Mouse (Mus musculus) intestine, embryonic 14.5 days (tissue): Measurements from ENCODE around the gene Ccdc157. TPM values are rescaled to one million over a fixed set of nuclear protein-coding genes. Genes with fewer than 3 reads are reported as not detected.

Source experiments
- ATAC-seq: fragments of 200-750 bp; cut with Nextera tagmentation; replicated peaks from 2 replicates; pipeline ENCODE4 v1.8.0; 2017; ENCODE audit warnings: low read depth, moderate number of reproducible peaks, moderate TSS enrichment, moderate library complexity; ENCODE audit not compliant: low FRiP score, low TSS enrichment
- DNase-seq: peaks from one replicate; pipeline ENCODE4 v3.0.0-alpha.2; 2018; ENCODE audit warnings: low spot score
- H3K27ac ChIP-seq: fragments of 300-500 bp; sonication (generic); 2 replicates; pipeline ENCODE4 v1.5.1; 2014; ENCODE audit warnings: low read depth, mild to moderate bottlenecking, control low read depth
- H3K27me3 ChIP-seq: fragments of 300-500 bp; sonication (generic); replicated peaks from 2 replicates; pipeline ENCODE4 v1.6.1; 2014; ENCODE audit warnings: low read length, control low read depth; ENCODE audit not compliant: control insufficient read depth, insufficient read depth
- H3K36me3 ChIP-seq: fragments of 300-500 bp; sonication (generic); 2 replicates; pipeline ENCODE4 v1.6.1; 2014; ENCODE audit warnings: low read length, control low read depth; ENCODE audit not compliant: control insufficient read depth, insufficient read depth
- H3K4me1 ChIP-seq: fragments of 300-500 bp; sonication (generic); replicated peaks from 2 replicates; pipeline ENCODE4 v1.6.1; 2014; ENCODE audit warnings: low read length, control low read depth, mixed read lengths; ENCODE audit not compliant: control insufficient read depth, insufficient read depth
- H3K4me2 ChIP-seq: fragments of 300-500 bp; sonication (generic); 2 replicates; pipeline ENCODE4 v1.6.1; 2014; ENCODE audit warnings: low read length
- H3K4me3 ChIP-seq: fragments of 300-500 bp; sonication (generic); 2 replicates; pipeline ENCODE4 v1.5.1; 2014; ENCODE audit warnings: low read depth, low read length, control low read depth, mixed read lengths
- H3K9ac ChIP-seq: fragments of 300-500 bp; sonication (generic); 2 replicates; pipeline ENCODE4 v1.6.1; 2014; ENCODE audit warnings: mild to moderate bottlenecking, low read length
- H3K9me3 ChIP-seq: fragments of 300-500 bp; sonication (generic); 2 replicates; pipeline ENCODE4 v1.6.1; 2016; ENCODE audit warnings: low read length, control low read depth; ENCODE audit not compliant: control insufficient read depth
- WGBS: fragments of 180-500 bp; shearing (Covaris S2); extraction: QIAGEN DNeasy Blood & Tissue Kit; methylation state at CpG from one replicate; pipeline ENCODE4 v1.1.7; 2014; 5-methylcytosine and 5-hydroxymethylcytosine counted together
- polyA plus RNA-seq: library from polyadenylated mRNA; unstranded; fragments of >200 nt; fragmentation: Nextera tagmentation; extraction: Ambion mirVana; gene quantifications from 2 replicates; pipeline ENCODE4 v1.2.1, GENCODE M21; 2014

Ccdc157 gene
- polyA plus RNA-seq, 1 experiment from 2014 or later: 3.0 TPM

DNA sequence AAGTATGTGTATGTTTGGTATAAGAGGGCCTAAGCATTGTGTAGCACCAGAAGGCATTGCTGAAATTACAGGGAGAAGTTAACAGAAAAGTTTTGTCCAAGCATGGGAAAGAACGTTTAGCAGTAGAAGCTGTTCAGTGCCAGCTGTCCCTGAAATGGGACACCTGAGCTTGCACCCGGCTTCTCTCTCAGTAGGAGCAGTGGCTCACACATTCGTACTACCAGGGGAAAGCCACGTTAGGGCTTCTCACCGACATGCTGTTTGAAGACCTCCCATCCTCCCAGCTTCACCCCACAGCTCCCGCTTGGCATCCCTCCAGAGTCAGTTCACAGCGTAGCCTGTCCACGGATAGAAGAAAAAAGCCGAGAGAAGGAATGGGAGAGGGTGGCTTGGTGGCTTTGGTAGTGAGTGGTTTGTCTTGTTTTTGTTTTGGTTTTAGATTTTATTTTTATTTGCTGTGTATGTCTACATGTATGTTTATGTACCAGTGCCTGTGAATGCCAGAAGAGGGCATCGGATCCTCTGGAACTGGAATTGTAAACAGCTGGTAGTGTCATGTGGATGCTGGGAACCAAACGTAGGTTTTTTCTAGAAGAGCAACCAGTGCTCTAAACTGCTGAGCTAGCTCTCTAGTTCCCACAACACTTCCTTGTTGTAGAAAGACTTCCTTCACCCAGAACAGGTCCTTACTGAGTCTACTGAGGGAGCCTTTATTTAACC is 42.0 kb upstream of the Ccdc157 start:
- H3K4me1 ChIP-seq: 0 out of 2 replicates have a peak, but pooled peaks cover 4% of the 10 kb centered on the region
- 59% methylated on average over 11 of the region's 11 CpGs for WGBS
- H3K4me3 ChIP-seq: no peak overlapping the region
- H3K36me3 ChIP-seq: peaks cover 12% of the 10 kb centered on the region
- no peak for DNase-seq
- no peaks in the 10 kb centered on the region for H3K27me3 ChIP-seq
- no peak overlapping the region for H3K27ac ChIP-seq
- H3K9me3 ChIP-seq: no peaks in the 10 kb centered on the region
- H3K9ac ChIP-seq: no peak overlapping the region
- no peak for ATAC-seq
- H3K4me2 ChIP-seq: no peak overlapping the region

DNA sequence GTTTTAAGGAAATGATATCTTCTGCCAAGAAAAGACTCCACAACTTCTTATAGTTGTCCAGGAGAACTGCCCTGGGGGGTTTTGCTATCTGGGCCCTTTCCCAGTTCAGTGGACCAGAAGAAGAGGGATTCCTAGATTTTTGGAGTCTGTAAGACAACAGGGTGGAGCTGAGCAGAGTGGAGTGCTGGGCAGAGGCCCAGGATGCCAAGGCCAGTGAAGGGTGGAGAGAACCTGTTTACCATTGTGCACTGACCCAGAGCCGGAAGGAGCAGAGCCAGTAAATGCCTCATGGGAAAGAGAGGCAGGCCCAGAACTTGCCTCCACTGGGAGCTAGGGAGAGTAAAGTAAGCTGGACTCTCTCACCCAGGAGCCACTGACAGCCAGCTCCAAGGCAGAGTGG is 37.6 kb upstream of the Ccdc157 start:
- no peaks in the 10 kb centered on the region for H3K27me3 ChIP-seq
- 84% methylated on average over 1 of the region's 1 CpGs for WGBS
- ATAC-seq: no peak
- no peak for DNase-seq
- no peaks in the 10 kb centered on the region for H3K9me3 ChIP-seq
- no peak overlapping the region for H3K9ac ChIP-seq
- H3K27ac ChIP-seq: no peak overlapping the region
- H3K4me2 ChIP-seq: no peak overlapping the region
- H3K4me3 ChIP-seq: no peak overlapping the region
- no peaks in the 10 kb centered on the region for H3K4me1 ChIP-seq
- no peaks in the 10 kb centered on the region for H3K36me3 ChIP-seq

DNA sequence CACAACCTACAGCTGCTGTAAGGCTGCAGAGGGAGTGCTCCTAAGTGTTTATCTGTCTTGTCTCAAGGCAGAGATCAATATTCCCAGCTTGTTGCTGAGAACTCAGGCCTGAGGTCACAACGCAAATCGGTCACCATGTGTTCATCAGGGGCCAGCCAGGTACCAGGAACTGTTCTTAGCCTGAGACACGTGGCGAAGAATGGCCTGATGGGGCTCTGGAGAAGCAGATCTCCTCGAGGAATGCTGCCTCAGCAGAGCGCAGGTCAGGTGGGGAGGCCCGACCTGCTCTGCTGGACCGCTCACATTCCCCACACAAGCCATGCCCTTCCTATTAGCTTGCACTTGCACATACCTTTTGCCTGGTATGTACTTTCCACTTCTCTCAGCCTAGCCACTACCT is 36.5 kb upstream of the Ccdc157 start:
- no peaks in the 10 kb centered on the region for H3K9me3 ChIP-seq
- no peaks in the 10 kb centered on the region for H3K27me3 ChIP-seq
- H3K4me1 ChIP-seq: no peaks in the 10 kb centered on the region
- H3K4me3 ChIP-seq: no peak overlapping the region
- H3K9ac ChIP-seq: no peak overlapping the region
- no peak overlapping the region for H3K27ac ChIP-seq
- WGBS: 47% methylated on average over 8 of the region's 8 CpGs
- DNase-seq (no peak), ATAC-seq (no peak)
- H3K4me2 ChIP-seq: no peak overlapping the region
- no peaks in the 10 kb centered on the region for H3K36me3 ChIP-seq

DNA sequence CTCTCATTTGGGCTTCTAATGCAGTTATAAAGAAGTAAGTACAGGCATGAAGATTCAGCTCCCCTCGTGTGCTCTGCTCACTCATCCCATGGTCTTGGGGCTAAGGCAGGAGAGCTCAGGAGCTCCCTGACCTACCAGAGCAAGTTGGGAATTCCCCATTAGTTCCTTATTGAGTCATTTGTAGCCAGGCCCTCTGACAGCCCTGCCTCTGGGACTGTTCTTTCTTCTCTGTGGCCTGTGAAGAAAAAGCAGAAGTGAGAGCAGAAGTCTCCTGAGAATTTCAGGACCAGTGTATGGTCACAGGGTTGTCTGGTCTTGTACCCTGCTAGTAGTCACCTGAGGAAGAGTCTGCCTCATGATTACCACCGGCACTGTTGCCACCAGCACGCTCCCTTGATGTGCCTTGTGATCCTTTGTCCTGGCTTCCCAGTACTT is 35.5 kb upstream of the Ccdc157 start:
- H3K36me3 ChIP-seq: 0 out of 2 replicates have a peak, but pooled peaks cover 4% of the 10 kb centered on the region
- ATAC-seq (no peak), DNase-seq (no peak)
- H3K9ac ChIP-seq: no peak overlapping the region
- no peaks in the 10 kb centered on the region for H3K27me3 ChIP-seq
- H3K4me1 ChIP-seq: no peaks in the 10 kb centered on the region; the same call in 1 of the 2 replicates
- WGBS: 83% methylated on average over 3 of the region's 3 CpGs
- H3K9me3 ChIP-seq: no peaks in the 10 kb centered on the region
- no peak overlapping the region for H3K4me2 ChIP-seq
- no peak overlapping the region for H3K4me3 ChIP-seq
- no peak overlapping the region for H3K27ac ChIP-seq

DNA sequence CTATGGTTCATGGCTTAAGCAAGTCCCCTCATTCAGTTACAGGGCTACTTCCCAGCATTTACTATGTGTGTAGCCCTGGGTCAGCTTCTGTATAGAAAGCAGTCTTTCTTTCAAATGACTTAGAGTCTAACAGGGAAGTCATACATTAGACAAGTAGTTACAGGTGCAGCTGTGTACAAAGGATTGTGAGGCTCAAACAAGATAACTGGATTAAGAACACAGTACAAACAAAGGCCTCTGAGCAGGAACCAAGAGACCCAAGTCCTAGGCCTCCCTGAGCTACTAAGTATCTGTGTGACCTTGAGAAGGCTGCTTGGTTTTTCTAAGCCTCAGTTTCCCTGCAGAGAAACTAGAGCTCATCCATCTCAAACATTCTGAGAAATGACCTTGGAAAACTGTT is 33.3 kb upstream of the Ccdc157 start:
- 0 out of 2 replicates have a peak, but pooled peaks cover 4% of the 10 kb centered on the region for H3K36me3 ChIP-seq
- ATAC-seq (no peak), DNase-seq (no peak)
- H3K27ac ChIP-seq: no peak overlapping the region
- H3K9ac ChIP-seq: no peak overlapping the region
- no peaks in the 10 kb centered on the region for H3K9me3 ChIP-seq
- no peaks in the 10 kb centered on the region; the same call in 1 of the 2 replicates for H3K4me1 ChIP-seq
- no peak overlapping the region for H3K4me2 ChIP-seq
- H3K4me3 ChIP-seq: no peak overlapping the region
- no peaks in the 10 kb centered on the region for H3K27me3 ChIP-seq

DNA sequence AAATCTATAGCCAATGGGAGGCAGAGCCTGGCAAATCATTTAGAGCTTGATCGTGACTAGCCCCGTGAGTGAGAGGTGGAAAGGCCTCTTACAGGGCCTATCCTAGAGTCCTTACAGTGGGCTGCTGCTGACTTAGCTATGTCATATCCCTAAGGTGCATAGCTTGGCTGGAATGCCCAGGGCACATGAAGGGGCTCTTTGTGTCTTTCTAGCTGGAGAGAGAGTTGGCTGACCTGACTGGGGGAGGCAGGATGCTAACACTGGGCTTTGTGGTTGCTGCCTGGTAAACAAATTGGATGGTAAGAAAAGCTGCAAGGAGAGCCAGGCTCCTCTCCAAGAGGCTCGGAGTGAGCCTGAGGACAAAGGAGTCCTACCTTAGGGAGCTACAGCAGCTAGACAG is 32.7 kb upstream of the Ccdc157 start:
- H3K27me3 ChIP-seq: no peaks in the 10 kb centered on the region
- 72% methylated on average over 3 of the region's 3 CpGs for WGBS
- no peak overlapping the region for H3K27ac ChIP-seq
- peaks cover 5% of the 10 kb centered on the region for H3K4me1 ChIP-seq
- H3K4me3 ChIP-seq: no peak overlapping the region
- H3K4me2 ChIP-seq: no peak overlapping the region
- no peaks in the 10 kb centered on the region for H3K9me3 ChIP-seq
- ATAC-seq (no peak), DNase-seq (no peak)
- H3K9ac ChIP-seq: no peak overlapping the region
- H3K36me3 ChIP-seq: 0 out of 2 replicates have a peak, but pooled peaks cover 4% of the 10 kb centered on the region

DNA sequence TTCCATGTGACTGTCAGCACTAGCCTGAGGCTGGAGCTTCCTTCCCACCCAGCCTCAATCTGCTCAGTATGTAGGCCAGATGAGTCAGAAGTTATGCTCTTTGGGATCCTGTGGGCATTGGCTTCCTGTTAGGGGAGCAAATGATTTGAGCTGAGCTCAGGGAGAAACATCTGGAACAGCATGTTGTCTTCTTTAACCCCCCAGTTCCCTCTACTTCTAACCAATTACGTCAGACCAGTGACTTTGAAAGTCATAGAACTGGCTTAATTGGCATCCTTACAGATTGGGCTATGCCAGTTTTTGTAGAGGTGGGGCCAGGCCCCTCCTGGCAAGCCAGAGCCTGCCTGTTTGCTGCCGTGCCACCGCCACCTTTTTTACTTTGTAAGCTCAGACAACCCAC is 30.6 kb upstream of the Ccdc157 start:
- Histone ChIP-seq H3K9ac (no peak overlapping the region), H3K9me3 (no peaks in the 10 kb centered on the region), H3K4me2 (no peak overlapping the region), H3K27ac (no peak overlapping the region), H3K4me1 (peaks cover 10% of the 10 kb centered on the region), H3K36me3 (0 out of 2 replicates have a peak, but pooled peaks cover 4% of the 10 kb centered on the region), H3K4me3 (no peak overlapping the region), H3K27me3 (no peaks in the 10 kb centered on the region)
- no peak for ATAC-seq
- no peak for DNase-seq
- WGBS: 87% methylated on average over 3 of the region's 3 CpGs

DNA sequence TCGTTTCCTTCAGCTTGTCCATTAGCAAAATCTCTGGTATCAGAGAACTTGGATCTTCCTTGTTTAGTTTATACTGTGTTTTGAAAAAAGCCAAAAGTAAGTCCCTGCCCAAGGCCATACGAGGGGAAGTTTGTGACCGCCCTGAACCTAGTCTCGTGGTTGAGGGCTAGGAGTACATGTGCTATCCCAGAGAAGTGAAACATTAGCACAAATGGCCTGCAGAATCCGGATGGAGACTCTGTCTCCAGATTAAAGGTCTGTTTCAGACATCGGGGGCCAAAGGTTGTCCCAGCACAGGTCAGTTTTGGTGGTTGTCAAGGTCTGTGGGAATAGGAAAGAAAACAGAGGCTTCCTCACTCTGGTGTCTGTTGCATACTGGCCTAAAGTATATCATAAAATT is 29.1 kb upstream of the Ccdc157 start:
- Histone ChIP-seq H3K4me1 (peaks cover 10% of the 10 kb centered on the region), H3K9ac (no peak overlapping the region), H3K27ac (no peak overlapping the region), H3K9me3 (no peaks in the 10 kb centered on the region), H3K27me3 (no peaks in the 10 kb centered on the region), H3K4me3 (no peak overlapping the region), H3K36me3 (0 out of 2 replicates have a peak, but pooled peaks cover 4% of the 10 kb centered on the region), H3K4me2 (no peak overlapping the region)
- DNase-seq: no peak
- WGBS: 82% methylated on average over 6 of the region's 6 CpGs
- no peak for ATAC-seq

DNA sequence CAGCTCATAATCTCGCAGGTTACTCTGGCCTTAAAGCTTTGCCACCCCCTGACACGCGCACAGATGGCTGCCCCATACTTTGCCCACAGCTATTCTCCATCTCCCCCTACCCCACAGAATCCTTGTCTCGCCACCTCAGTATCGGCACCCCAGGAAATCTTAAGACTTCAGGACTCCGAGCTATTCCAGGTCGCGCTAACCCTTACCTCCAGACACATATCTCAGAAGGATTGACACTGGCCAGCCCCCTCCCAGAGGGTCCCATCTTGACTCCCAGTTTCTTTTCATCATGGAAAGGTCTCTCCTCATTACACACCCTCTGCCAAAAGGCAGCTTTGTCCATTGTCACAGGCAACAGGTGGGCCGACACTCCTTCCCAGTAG is 27.2 kb upstream of the Ccdc157 start:
- Histone ChIP-seq H3K9ac (peak overlapping the region; percentile 83), H3K27ac (no peak overlapping the region), H3K27me3 (no peaks in the 10 kb centered on the region), H3K36me3 (peaks cover 11% of the 10 kb centered on the region; the same call in 1 of the 2 replicates), H3K4me3 (peak overlapping the region; percentile 81), H3K4me2 (peak overlapping the region; percentile 77), H3K4me1 (peaks cover 10% of the 10 kb centered on the region), H3K9me3 (no peaks in the 10 kb centered on the region)
- DNase-seq (peak; percentile 54), ATAC-seq (no peak; the same call in 1 of the 2 replicates)
- 17% methylated on average over 9 of the region's 9 CpGs for WGBS
